Mouse (Mus musculus): ENCODE results near the gene Cyp1a2. TPM values are rescaled to one million over a fixed set of nuclear protein-coding genes. Genes with fewer than 3 reads are reported as not detected.

The Cyp1a2 gene
- polyA plus RNA-seq, 1 experiment from 2014 or later, result not detected

GRCm38 (mm10) chr9:57667817-57668216, 15.7 kb downstream of the Cyp1a2 start:
- DNase-seq (ENCODE audit: low spot score) (no peak), ATAC-seq (ENCODE audit: low read depth) (no peak)
- no peaks in the 10 kb centered on the region for H3K9me3 ChIP-seq (ENCODE audit: control insufficient read depth, low read length)
- H3K27me3 ChIP-seq (replicated peaks; ENCODE audit: control insufficient read depth, insufficient read depth, low read length), result no peaks in the 10 kb centered on the region
- H3K36me3 ChIP-seq (ENCODE audit: control insufficient read depth, insufficient read depth, low read length), result no peaks in the 10 kb centered on the region
- H3K4me1 ChIP-seq (ENCODE audit: control insufficient read depth, insufficient read depth, low read length), result no peaks in the 10 kb centered on the region
- no peak overlapping the region for H3K27ac ChIP-seq (replicated peaks; ENCODE audit: low read depth, low read length)
- WGBS, result 57% methylated on average over 11 of the region's 11 CpGs
- no peak overlapping the region for H3K4me3 ChIP-seq (ENCODE audit: low read depth, low read length)
- no peak overlapping the region for H3K4me2 ChIP-seq (ENCODE audit: low read depth, low read length)
- no peak overlapping the region for H3K9ac ChIP-seq (ENCODE audit: low read depth, low read length)

DNA sequence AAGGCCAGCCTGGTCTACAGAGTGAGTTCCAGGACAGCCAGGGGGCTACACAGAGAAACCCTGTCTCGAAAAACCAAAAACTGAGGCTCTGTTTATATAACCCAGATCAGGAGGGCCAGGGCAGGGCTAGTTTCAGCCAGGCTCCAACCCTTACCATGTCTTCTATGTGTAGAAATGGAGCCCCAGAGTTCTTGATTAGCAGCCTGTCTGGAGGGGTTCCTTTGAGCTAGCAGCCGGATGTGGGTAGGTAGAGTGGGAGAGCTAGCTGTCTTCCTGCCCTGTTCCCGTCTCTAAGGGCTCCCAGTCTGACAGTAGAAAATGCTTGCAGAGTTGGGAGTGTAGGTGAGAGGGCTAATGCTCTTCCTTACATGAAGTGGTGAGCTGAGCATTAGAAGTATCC, 16.4 kb downstream of the Cyp1a2 start:
- Histone ChIP-seq H3K9ac (ENCODE audit: low read depth, low read length) (no peak overlapping the region), H3K4me3 (ENCODE audit: low read depth, low read length) (no peak overlapping the region), H3K27me3 (replicated peaks; ENCODE audit: control insufficient read depth, insufficient read depth, low read length) (no peaks in the 10 kb centered on the region), H3K4me2 (ENCODE audit: low read depth, low read length) (no peak overlapping the region), H3K36me3 (ENCODE audit: control insufficient read depth, insufficient read depth, low read length) (no peaks in the 10 kb centered on the region), H3K4me1 (ENCODE audit: control insufficient read depth, insufficient read depth, low read length) (no peaks in the 10 kb centered on the region), H3K27ac (replicated peaks; ENCODE audit: low read depth, low read length) (no peak overlapping the region), H3K9me3 (ENCODE audit: control insufficient read depth, low read length) (no peaks in the 10 kb centered on the region)
- 64% methylated on average over 3 of the region's 3 CpGs for WGBS
- no peak for ATAC-seq (ENCODE audit: low read depth)
- no peak for DNase-seq (ENCODE audit: low spot score)

GRCm38 (mm10) chr9:57666536-57666935, 17.0 kb downstream of the Cyp1a2 start:
- H3K27me3 ChIP-seq (replicated peaks; ENCODE audit: control insufficient read depth, insufficient read depth, low read length), result no peaks in the 10 kb centered on the region
- no peak overlapping the region for H3K9ac ChIP-seq (ENCODE audit: low read depth, low read length)
- no peak overlapping the region for H3K4me3 ChIP-seq (ENCODE audit: low read depth, low read length)
- H3K9me3 ChIP-seq (ENCODE audit: control insufficient read depth, low read length), result no peaks in the 10 kb centered on the region
- no peaks in the 10 kb centered on the region for H3K4me1 ChIP-seq (ENCODE audit: control insufficient read depth, insufficient read depth, low read length)
- no peak overlapping the region for H3K27ac ChIP-seq (replicated peaks; ENCODE audit: low read depth, low read length)
- 87% methylated on average over 8 of the region's 8 CpGs for WGBS
- H3K36me3 ChIP-seq (ENCODE audit: control insufficient read depth, insufficient read depth, low read length), result no peaks in the 10 kb centered on the region
- ATAC-seq (ENCODE audit: low read depth) (no peak), DNase-seq (ENCODE audit: low spot score) (no peak)
- H3K4me2 ChIP-seq (ENCODE audit: low read depth, low read length), result no peak overlapping the region

DNA sequence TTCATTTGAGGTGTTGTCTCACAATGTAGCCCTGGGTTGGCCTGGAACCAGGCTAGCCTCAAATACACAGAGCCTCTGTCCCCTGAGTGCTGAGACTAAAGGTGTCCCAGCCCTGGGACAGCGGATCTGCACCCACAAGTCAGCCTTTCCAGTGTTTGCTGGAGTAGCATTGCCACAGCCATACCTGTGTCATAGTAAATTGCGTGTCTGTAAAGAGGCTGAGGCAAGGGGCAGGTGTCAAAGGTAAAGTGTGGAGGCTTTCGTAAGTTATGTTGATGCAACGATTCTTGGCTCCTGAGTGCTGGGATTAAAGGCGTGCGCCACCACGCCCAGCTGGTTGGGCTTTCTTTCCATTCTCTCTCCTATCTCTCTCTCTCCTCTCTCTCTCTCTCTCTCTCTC, 18.9 kb downstream of the Cyp1a2 start:
- H3K9me3 ChIP-seq (ENCODE audit: control insufficient read depth, low read length), result no peaks in the 10 kb centered on the region
- no peak overlapping the region for H3K27ac ChIP-seq (replicated peaks; ENCODE audit: low read depth, low read length)
- no peaks in the 10 kb centered on the region for H3K27me3 ChIP-seq (replicated peaks; ENCODE audit: control insufficient read depth, insufficient read depth, low read length)
- no peak for DNase-seq (ENCODE audit: low spot score)
- H3K9ac ChIP-seq (ENCODE audit: low read depth, low read length), result no peak overlapping the region
- whole genome bisulfite sequencing, result 56% methylated on average over 7 of the region's 7 CpGs
- H3K4me2 ChIP-seq (ENCODE audit: low read depth, low read length), result no peak overlapping the region
- no peaks in the 10 kb centered on the region for H3K36me3 ChIP-seq (ENCODE audit: control insufficient read depth, insufficient read depth, low read length)
- H3K4me3 ChIP-seq (ENCODE audit: low read depth, low read length), result no peak overlapping the region
- H3K4me1 ChIP-seq (ENCODE audit: control insufficient read depth, insufficient read depth, low read length), result no peaks in the 10 kb centered on the region
- no peak for ATAC-seq (ENCODE audit: low read depth)

- no peaks in the 10 kb centered on the region for H3K4me1 ChIP-seq (ENCODE audit: control insufficient read depth, insufficient read depth, low read length)
- no peaks in the 10 kb centered on the region for H3K9me3 ChIP-seq (ENCODE audit: control insufficient read depth, low read length)
- H3K36me3 ChIP-seq (ENCODE audit: control insufficient read depth, insufficient read depth, low read length), result no peaks in the 10 kb centered on the region
- ATAC-seq (ENCODE audit: low read depth), result no peak
- no peak overlapping the region for H3K4me2 ChIP-seq (ENCODE audit: low read depth, low read length)
- no peak for DNase-seq (ENCODE audit: low spot score)
- no peaks in the 10 kb centered on the region for H3K27me3 ChIP-seq (replicated peaks; ENCODE audit: control insufficient read depth, insufficient read depth, low read length)
- H3K27ac ChIP-seq (replicated peaks; ENCODE audit: low read depth, low read length), result no peak overlapping the region
- H3K9ac ChIP-seq (ENCODE audit: low read depth, low read length), result no peak overlapping the region
- no peak overlapping the region for H3K4me3 ChIP-seq (ENCODE audit: low read depth, low read length)
- WGBS, result 66% methylated on average over 3 of the region's 3 CpGs
Observed at GRCm38 (mm10) chr9:57661552-57661951, 22.0 kb downstream of the Cyp1a2 start.

DNA sequence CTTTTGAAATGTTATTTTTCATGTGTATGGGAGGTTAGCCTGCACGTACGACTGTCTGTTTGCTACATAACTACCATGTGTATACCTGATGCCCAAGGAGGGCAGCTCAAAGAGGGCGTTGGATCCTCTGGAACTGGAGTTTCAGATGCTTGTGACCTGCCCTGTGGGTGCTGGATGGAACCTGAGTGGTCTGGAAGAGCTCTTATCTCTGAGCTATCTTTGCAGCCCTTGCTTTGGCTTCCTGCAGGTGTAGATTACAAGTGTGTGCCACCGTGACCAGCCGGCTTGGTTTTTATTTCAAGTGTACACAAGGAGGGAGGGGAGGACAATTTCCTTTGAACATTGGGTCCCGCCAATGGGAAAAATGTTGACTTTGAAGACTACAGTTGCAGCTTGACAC, 23.0 kb downstream of the Cyp1a2 start:
- no peaks in the 10 kb centered on the region for H3K27me3 ChIP-seq (replicated peaks; ENCODE audit: control insufficient read depth, insufficient read depth, low read length)
- H3K36me3 ChIP-seq (ENCODE audit: control insufficient read depth, insufficient read depth, low read length), result no peaks in the 10 kb centered on the region
- no peak overlapping the region for H3K4me2 ChIP-seq (ENCODE audit: low read depth, low read length)
- H3K27ac ChIP-seq (replicated peaks; ENCODE audit: low read depth, low read length), result no peak overlapping the region
- no peak overlapping the region for H3K9ac ChIP-seq (ENCODE audit: low read depth, low read length)
- ATAC-seq (ENCODE audit: low read depth) (no peak), DNase-seq (ENCODE audit: low spot score) (no peak)
- H3K4me3 ChIP-seq (ENCODE audit: low read depth, low read length), result no peak overlapping the region
- no peaks in the 10 kb centered on the region for H3K4me1 ChIP-seq (ENCODE audit: control insufficient read depth, insufficient read depth, low read length)
- WGBS, result 54% methylated on average over 6 of the region's 6 CpGs
- no peaks in the 10 kb centered on the region for H3K9me3 ChIP-seq (ENCODE audit: control insufficient read depth, low read length)

GRCm38 (mm10) chr9:57659774-57660173, 23.7 kb downstream of the Cyp1a2 start:
- H3K4me2 ChIP-seq (ENCODE audit: low read depth, low read length), result no peak overlapping the region
- H3K36me3 ChIP-seq (ENCODE audit: control insufficient read depth, insufficient read depth, low read length), result no peaks in the 10 kb centered on the region
- peak; percentile 60; the same call in 1 of the 2 replicates for ATAC-seq (ENCODE audit: low read depth)
- WGBS, result 27% methylated on average over 4 of the region's 4 CpGs
- H3K4me3 ChIP-seq (ENCODE audit: low read depth, low read length), result no peak overlapping the region
- no peaks in the 10 kb centered on the region for H3K9me3 ChIP-seq (ENCODE audit: control insufficient read depth, low read length)
- peak; percentile 77 for DNase-seq (ENCODE audit: low spot score)
- H3K9ac ChIP-seq (ENCODE audit: low read depth, low read length), result no peak overlapping the region
- no peaks in the 10 kb centered on the region for H3K4me1 ChIP-seq (ENCODE audit: control insufficient read depth, insufficient read depth, low read length)
- no peaks in the 10 kb centered on the region for H3K27me3 ChIP-seq (replicated peaks; ENCODE audit: control insufficient read depth, insufficient read depth, low read length)
- no peak overlapping the region for H3K27ac ChIP-seq (replicated peaks; ENCODE audit: low read depth, low read length)

DNA sequence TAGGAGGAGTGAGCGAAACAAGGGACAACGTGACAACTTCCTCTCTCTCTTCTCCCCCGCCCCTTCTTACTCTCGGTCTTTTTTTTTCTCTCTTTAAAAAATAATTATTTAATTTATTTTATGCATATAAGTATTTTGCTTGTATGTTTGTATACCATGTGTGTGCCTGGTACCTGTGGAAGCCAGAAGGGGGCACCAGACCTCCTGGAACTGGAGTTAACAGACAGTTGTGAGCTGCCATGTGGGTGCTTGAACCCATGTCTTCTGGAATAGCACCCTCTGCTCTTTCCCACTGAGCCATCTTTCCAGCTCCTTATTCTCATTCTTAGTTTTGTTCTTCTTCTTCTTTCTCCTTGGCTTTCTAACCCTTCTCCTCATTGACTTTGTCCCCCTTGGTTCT, 24.5 kb downstream of the Cyp1a2 start:
- H3K27me3 ChIP-seq (replicated peaks; ENCODE audit: control insufficient read depth, insufficient read depth, low read length), result 0 out of 2 replicates have a peak, but pooled peaks cover 7% of the 10 kb centered on the region
- H3K36me3 ChIP-seq (ENCODE audit: control insufficient read depth, insufficient read depth, low read length), result no peaks in the 10 kb centered on the region
- H3K9me3 ChIP-seq (ENCODE audit: control insufficient read depth, low read length), result no peaks in the 10 kb centered on the region
- WGBS, result 88% methylated on average over 4 of the region's 4 CpGs
- ATAC-seq (ENCODE audit: low read depth) (no peak), DNase-seq (ENCODE audit: low spot score) (no peak)
- no peak overlapping the region for H3K4me3 ChIP-seq (ENCODE audit: low read depth, low read length)
- H3K4me2 ChIP-seq (ENCODE audit: low read depth, low read length), result no peak overlapping the region
- H3K4me1 ChIP-seq (ENCODE audit: control insufficient read depth, insufficient read depth, low read length), result no peaks in the 10 kb centered on the region
- H3K27ac ChIP-seq (replicated peaks; ENCODE audit: low read depth, low read length), result no peak overlapping the region
- H3K9ac ChIP-seq (ENCODE audit: low read depth, low read length), result no peak overlapping the region

- Histone ChIP-seq H3K4me2 (ENCODE audit: low read depth, low read length) (no peak overlapping the region), H3K4me1 (ENCODE audit: control insufficient read depth, insufficient read depth, low read length) (no peaks in the 10 kb centered on the region), H3K9ac (ENCODE audit: low read depth, low read length) (no peak overlapping the region), H3K27ac (replicated peaks; ENCODE audit: low read depth, low read length) (no peak overlapping the region), H3K36me3 (ENCODE audit: control insufficient read depth, insufficient read depth, low read length) (no peaks in the 10 kb centered on the region), H3K9me3 (ENCODE audit: control insufficient read depth, low read length) (no peaks in the 10 kb centered on the region), H3K27me3 (replicated peaks; ENCODE audit: control insufficient read depth, insufficient read depth, low read length) (0 out of 2 replicates have a peak, but pooled peaks cover 9% of the 10 kb centered on the region), H3K4me3 (ENCODE audit: low read depth, low read length) (no peak overlapping the region)
- ATAC-seq (ENCODE audit: low read depth), result no peak
- DNase-seq (ENCODE audit: low spot score), result no peak
- WGBS, result 55% methylated on average over 4 of the region's 4 CpGs
Observed at GRCm38 (mm10) chr9:57657843-57658242, 25.7 kb downstream of the Cyp1a2 start.
